Mouse (Mus musculus) ZHBTc4 (cell line): ENCODE results near the gene Rnf2.

Experiments used
- DNase-seq: peaks from one replicate; pipeline ENCODE4 v3.0.0-alpha.2; 2011; ENCODE audit warnings: low read depth, low spot score

Gene Rnf2

GRCm38 (mm10) chr1:151500531-151501361, at the start of gene Rnf2:
Gene Rnf2, minus strand, starts transcription at chr1:151500955.
- peak; percentile 97 for DNase-seq

- no peak for DNase-seq
Observed at GRCm38 (mm10) chr1:151549794-151550193, 49.0 kb upstream of the Rnf2 start.

GRCm38 (mm10) chr1:151548896-151549610, 48.3 kb upstream of the Rnf2 start:
- DNase-seq = no peak

- DNase-seq = peak; percentile 74
Observed at GRCm38 (mm10) chr1:151545571-151545970, 44.8 kb upstream of the Rnf2 start.

GRCm38 (mm10) chr1:151544581-151544980, 43.8 kb upstream of the Rnf2 start:
- peak; percentile 66 for DNase-seq

- DNase-seq = peak; percentile 76
Observed at GRCm38 (mm10) chr1:151543796-151544477, 43.2 kb upstream of the Rnf2 start.

- no peak for DNase-seq
Observed at GRCm38 (mm10) chr1:151526701-151527100, 25.9 kb upstream of the Rnf2 start.

- peak; percentile 70 for DNase-seq
Observed at GRCm38 (mm10) chr1:151517571-151518250, 17.0 kb upstream of the Rnf2 start.

GRCm38 (mm10) chr1:151516871-151517270, 16.1 kb upstream of the Rnf2 start:
- DNase-seq = no peak

GRCm38 (mm10) chr1:151515733-151516132, 15.0 kb upstream of the Rnf2 start:
- DNase-seq = peak; percentile 83

- DNase-seq = no peak
Observed at GRCm38 (mm10) chr1:151514119-151514518, 13.4 kb upstream of the Rnf2 start.

GRCm38 (mm10) chr1:151510811-151511210, 10.1 kb upstream of the Rnf2 start:
- no peak for DNase-seq

GRCm38 (mm10) chr1:151499815-151500501, 797 bp downstream of the Rnf2 start:
- peak; percentile 76 for DNase-seq

GRCm38 (mm10) chr1:151498381-151498780, 2.4 kb downstream of the Rnf2 start:
- DNase-seq = no peak

GRCm38 (mm10) chr1:151497942-151498341, 2.8 kb downstream of the Rnf2 start:
- no peak for DNase-seq

GRCm38 (mm10) chr1:151497028-151497427, 3.7 kb downstream of the Rnf2 start:
- DNase-seq = peak; percentile 92

GRCm38 (mm10) chr1:151495635-151496285, 5.0 kb downstream of the Rnf2 start:
- no peak for DNase-seq

GRCm38 (mm10) chr1:151494711-151495110, 6.0 kb downstream of the Rnf2 start:
- DNase-seq = no peak

GRCm38 (mm10) chr1:151493826-151494225, 6.9 kb downstream of the Rnf2 start:
- no peak for DNase-seq

- no peak for DNase-seq
Observed at GRCm38 (mm10) chr1:151492419-151492818, 8.3 kb downstream of the Rnf2 start.

- DNase-seq = no peak
Observed at GRCm38 (mm10) chr1:151489806-151490205, 10.9 kb downstream of the Rnf2 start.
